Mouse (Mus musculus): Measurements from ENCODE around the gene Tmem161a. TPM values are rescaled to one million over a fixed set of nuclear protein-coding genes. Genes with fewer than 3 reads are reported as not detected.
A peak's percentile ranks its signal among the peaks of the same experiment; 100 is the strongest.

Gene Tmem161a
- total RNA-seq (2014; rRNA removed) (18.3 and 20.4 TPM in 2 replicates), polyA plus RNA-seq (2012; rRNA removed) (40.4 and 60.4 TPM in 2 replicates)

- TF ChIP-seq POLR2A (IDR thresholded peaks at IDR 0.05; ENCODE audit: extremely low read depth, insufficient read depth, low read length) (peak; percentile 86), CTCF (IDR thresholded peaks at IDR 0.05; ENCODE audit: low read depth, low read length) (no peak)
- no peaks in the 10 kb centered on the region for H3K36me3 ChIP-seq (ENCODE audit: control insufficient read depth, insufficient read depth, low read length)
- H3K9ac ChIP-seq (ENCODE audit: low read depth, low read length) = peak within 1 kb of the TSS; percentile 92
- H3K27me3 ChIP-seq (ENCODE audit: control insufficient read depth, insufficient read depth, low read length) = no peaks in the 10 kb centered on the region
- peaks cover 8% of the 10 kb centered on the region; the same call in 1 of the 2 replicates for H3K79me2 ChIP-seq (ENCODE audit: control insufficient read depth, insufficient read depth, low read length)
- peaks cover 10% of the 10 kb centered on the region; the same call in 1 of the 2 replicates for H3K4me1 ChIP-seq (ENCODE audit: control insufficient read depth, insufficient read depth, low read length)
- DNase-seq (ENCODE audit: extremely low read depth, low read depth, low spot score) = peak; percentile 95
- WGBS = 2% methylated on average over 27 of the region's 27 CpGs
- peak within 1 kb of the TSS; percentile 80 for H3K4me3 ChIP-seq (ENCODE audit: insufficient read depth, low read depth, low read length)
- peak within 1 kb of the TSS; percentile 72 for H3K27ac ChIP-seq (replicated peaks; ENCODE audit: insufficient read depth, low read depth, low read length)
These were observed at the start of gene Tmem161a for GRCm38 (mm10) chr8:70172043-70172681. TSS of gene Tmem161a (plus strand) at chr8:70172356.

- no peak overlapping the region for H3K9ac ChIP-seq (ENCODE audit: low read depth, low read length)
- no peaks in the 10 kb centered on the region for H3K4me1 ChIP-seq (ENCODE audit: control insufficient read depth, insufficient read depth, low read length)
- no peak overlapping the region for H3K27ac ChIP-seq (replicated peaks; ENCODE audit: insufficient read depth, low read depth, low read length)
- H3K4me3 ChIP-seq (ENCODE audit: insufficient read depth, low read depth, low read length) = no peak overlapping the region
- no peaks in the 10 kb centered on the region for H3K36me3 ChIP-seq (ENCODE audit: control insufficient read depth, insufficient read depth, low read length)
- 55% methylated on average over 2 of the region's 2 CpGs for WGBS
- no peaks in the 10 kb centered on the region for H3K79me2 ChIP-seq (ENCODE audit: control insufficient read depth, insufficient read depth, low read length)
- peaks cover 11% of the 10 kb centered on the region; the same call in 1 of the 2 replicates for H3K27me3 ChIP-seq (ENCODE audit: control insufficient read depth, insufficient read depth, low read length)
- DNase-seq (ENCODE audit: extremely low read depth, low read depth, low spot score) = peak; percentile 29
- TF ChIP-seq POLR2A (IDR thresholded peaks at IDR 0.05; ENCODE audit: extremely low read depth, insufficient read depth, low read length) (no peak), CTCF (IDR thresholded peaks at IDR 0.05; ENCODE audit: low read depth, low read length) (peak; percentile 56; the same call in 1 of the 2 replicates)
These were observed 49.3 kb upstream of the Tmem161a start for GRCm38 (mm10) chr8:70122863-70123262.

GRCm38 (mm10) chr8:70124992-70125391, 47.2 kb upstream of the Tmem161a start:
- H3K9ac ChIP-seq (ENCODE audit: low read depth, low read length) = no peak overlapping the region
- H3K4me3 ChIP-seq (ENCODE audit: insufficient read depth, low read depth, low read length) = no peak overlapping the region
- DNase-seq (ENCODE audit: extremely low read depth, low read depth, low spot score) = no peak
- H3K27me3 ChIP-seq (ENCODE audit: control insufficient read depth, insufficient read depth, low read length) = peaks cover 6% of the 10 kb centered on the region; the same call in 1 of the 2 replicates
- WGBS = 64% methylated on average over 8 of the region's 8 CpGs
- no peaks in the 10 kb centered on the region for H3K79me2 ChIP-seq (ENCODE audit: control insufficient read depth, insufficient read depth, low read length)
- no peaks in the 10 kb centered on the region for H3K36me3 ChIP-seq (ENCODE audit: control insufficient read depth, insufficient read depth, low read length)
- peaks cover 9% of the 10 kb centered on the region for H3K4me1 ChIP-seq (ENCODE audit: control insufficient read depth, insufficient read depth, low read length)
- no peak overlapping the region for H3K27ac ChIP-seq (replicated peaks; ENCODE audit: insufficient read depth, low read depth, low read length)
- TF ChIP-seq POLR2A (IDR thresholded peaks at IDR 0.05; ENCODE audit: extremely low read depth, insufficient read depth, low read length) (no peak), CTCF (IDR thresholded peaks at IDR 0.05; ENCODE audit: low read depth, low read length) (no peak)

- peak; percentile 46 for DNase-seq (ENCODE audit: extremely low read depth, low read depth, low spot score)
- Histone ChIP-seq H3K9ac (ENCODE audit: low read depth, low read length) (no peak overlapping the region), H3K36me3 (ENCODE audit: control insufficient read depth, insufficient read depth, low read length) (no peaks in the 10 kb centered on the region), H3K79me2 (ENCODE audit: control insufficient read depth, insufficient read depth, low read length) (no peaks in the 10 kb centered on the region; the same call in 1 of the 2 replicates), H3K4me1 (ENCODE audit: control insufficient read depth, insufficient read depth, low read length) (peaks cover 21% of the 10 kb centered on the region), H3K27me3 (ENCODE audit: control insufficient read depth, insufficient read depth, low read length) (no peaks in the 10 kb centered on the region), H3K4me3 (ENCODE audit: insufficient read depth, low read depth, low read length) (no peak overlapping the region), H3K27ac (replicated peaks; ENCODE audit: insufficient read depth, low read depth, low read length) (peak overlapping the region; percentile 56)
- no peak for TF ChIP-seq POLR2A (IDR thresholded peaks at IDR 0.05; ENCODE audit: extremely low read depth, insufficient read depth, low read length)
- no peak for TF ChIP-seq CTCF (IDR thresholded peaks at IDR 0.05; ENCODE audit: low read depth, low read length)
- WGBS = 35% methylated on average over 3 of the region's 3 CpGs
These were observed 43.7 kb upstream of the Tmem161a start for GRCm38 (mm10) chr8:70128435-70128834.

GRCm38 (mm10) chr8:70129309-70129952, 42.7 kb upstream of the Tmem161a start:
- no peak overlapping the region for H3K4me3 ChIP-seq (ENCODE audit: insufficient read depth, low read depth, low read length)
- H3K9ac ChIP-seq (ENCODE audit: low read depth, low read length) = no peak overlapping the region
- H3K4me1 ChIP-seq (ENCODE audit: control insufficient read depth, insufficient read depth, low read length) = peaks cover 21% of the 10 kb centered on the region
- WGBS = 23% methylated on average over 9 of the region's 9 CpGs
- peak; percentile 100 for DNase-seq (ENCODE audit: extremely low read depth, low read depth, low spot score)
- no peaks in the 10 kb centered on the region; the same call in 1 of the 2 replicates for H3K79me2 ChIP-seq (ENCODE audit: control insufficient read depth, insufficient read depth, low read length)
- no peak for TF ChIP-seq CTCF (IDR thresholded peaks at IDR 0.05; ENCODE audit: low read depth, low read length)
- no peak for TF ChIP-seq POLR2A (IDR thresholded peaks at IDR 0.05; ENCODE audit: extremely low read depth, insufficient read depth, low read length)
- peak overlapping the region; percentile 65 for H3K27ac ChIP-seq (replicated peaks; ENCODE audit: insufficient read depth, low read depth, low read length)
- H3K27me3 ChIP-seq (ENCODE audit: control insufficient read depth, insufficient read depth, low read length) = no peaks in the 10 kb centered on the region
- no peaks in the 10 kb centered on the region for H3K36me3 ChIP-seq (ENCODE audit: control insufficient read depth, insufficient read depth, low read length)
